Comparison of ENCODE assay signal across 9 mouse cellular contexts in the genomic region with DNA sequence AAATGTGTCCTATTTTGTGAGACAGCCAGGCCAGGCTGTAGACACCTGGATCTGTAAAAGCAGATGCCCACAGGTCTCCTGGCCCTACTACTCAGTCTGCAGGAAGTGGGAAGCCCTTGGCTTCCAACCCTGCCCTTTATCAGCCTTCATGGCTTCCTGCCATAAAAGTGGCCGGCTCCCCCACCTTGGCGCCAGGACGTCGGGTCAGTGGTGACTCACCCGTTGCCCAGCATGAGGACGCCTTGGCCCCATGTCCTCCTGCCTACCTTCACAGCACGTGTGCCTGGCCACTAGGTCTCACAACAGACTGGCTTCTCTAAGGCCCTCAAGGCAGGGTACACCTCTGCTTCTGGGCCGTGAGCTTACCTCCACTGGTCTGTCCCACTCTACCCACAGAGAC. TPM values are rescaled to one million over a fixed set of nuclear protein-coding genes. Genes with fewer than 3 reads are reported as not detected.
A peak's percentile ranks its signal among the peaks of the same experiment; 100 is the strongest.
DNase-seq lines count a peak whose midpoint lies in the region; TF ChIP-seq lines count a peak whose summit lies in the region.
"Had no signal": no experiment of that assay in that cellular context is flagged by ENCODE, and none has a peak within 500 bp of the region (broad histone marks: within the 10 kb centered on the region; RNA-seq: fewer than 3 reads in every experiment).

No protein-coding gene starts in this region.

- peak overlapping the region; percentile 34 for H3K27ac ChIP-seq in small intestine, adult 2 months (ENCODE audit: insufficient read depth, low read depth, low read length)
- H3K27ac ChIP-seq in midbrain, embryonic 10.5 days (replicated peaks): no peak overlapping the region
- no peak overlapping the region for H3K27ac ChIP-seq in thymus, adult 2 months (ENCODE audit: control insufficient read depth, insufficient read depth, low read length)

- 0 out of 2 replicates have a peak, but pooled peaks cover 6% of the 10 kb centered on the region for H3K27me3 ChIP-seq in small intestine, adult 2 months (ENCODE audit: control insufficient read depth, insufficient read depth, low read length)
- peaks cover 18% of the 10 kb centered on the region for H3K27me3 ChIP-seq in midbrain, embryonic 10.5 days (ENCODE audit: low read depth, poor library complexity, severe bottlenecking)
- no peaks in the 10 kb centered on the region for H3K27me3 ChIP-seq in thymus, adult 2 months (ENCODE audit: control insufficient read depth, insufficient read depth, low read length)
- H3K27me3 ChIP-seq: hindbrain, embryonic 15.5 days had no signal

- DNase-seq in right cerebral cortex, postnatal 4 days: peak; percentile 26
- no peak for DNase-seq in right cerebral cortex, adult 18-20 months
- DNase-seq in heart, adult 11 months: peak; percentile 98
- peak; percentile 55 for DNase-seq in kidney, adult 9 months
- no peak for DNase-seq in midbrain, embryonic 10.5 days (ENCODE audit: low spot score)
- DNase-seq in thymus, adult 2 months: no peak
- DNase-seq in thymus, postnatal 0 days (ENCODE audit: low spot score): no peak

- TF ChIP-seq POLR2A in small intestine, adult 2 months (IDR thresholded peaks at IDR 0.05; ENCODE audit: low read depth, low read length): no peak
- TF ChIP-seq POLR2A in thymus, adult 2 months (IDR thresholded peaks at IDR 0.05; ENCODE audit: control insufficient read depth, extremely low read depth, insufficient read depth, low read length, poor library complexity): no peak

- H3K4me1 ChIP-seq in small intestine, adult 2 months (ENCODE audit: control insufficient read depth, insufficient read depth, insufficient read length, low read length): peaks cover 28% of the 10 kb centered on the region
- peaks cover 45% of the 10 kb centered on the region for H3K4me1 ChIP-seq in midbrain, embryonic 10.5 days
- H3K4me1 ChIP-seq in thymus, adult 2 months (replicated peaks; ENCODE audit: control insufficient read depth, insufficient read depth, low read length): peaks cover 29% of the 10 kb centered on the region

- no peak overlapping the region for H3K4me3 ChIP-seq in small intestine, adult 2 months (ENCODE audit: low read depth, low read length)
- H3K4me3 ChIP-seq in midbrain, embryonic 10.5 days: no peak overlapping the region
- H3K4me3 ChIP-seq in thymus, adult 2 months (ENCODE audit: control insufficient read depth, insufficient read depth, low read length): no peak overlapping the region
- H3K4me3 ChIP-seq: hindbrain, embryonic 15.5 days had no signal

- H3K36me3 ChIP-seq in small intestine, adult 2 months (ENCODE audit: control insufficient read depth, insufficient read depth, low read length): no peaks in the 10 kb centered on the region
- H3K36me3 ChIP-seq in midbrain, embryonic 10.5 days: peaks cover 12% of the 10 kb centered on the region
- no peaks in the 10 kb centered on the region for H3K36me3 ChIP-seq in thymus, adult 2 months (ENCODE audit: control insufficient read depth, insufficient read depth, low read length)
- H3K36me3 ChIP-seq: hindbrain, embryonic 15.5 days had no signal

- TF ChIP-seq CTCF in small intestine, adult 2 months (IDR thresholded peaks at IDR 0.05; ENCODE audit: extremely low read depth, insufficient read length, insufficient replicate concordance, low read depth, low read length): no peak
- TF ChIP-seq CTCF in thymus, adult 2 months (IDR thresholded peaks at IDR 0.05; ENCODE audit: borderline replicate concordance, control insufficient read depth, extremely low read depth, insufficient read depth, low read length, poor library complexity): no peak

- H3K9me3 ChIP-seq in midbrain, embryonic 10.5 days (replicated peaks): no peaks in the 10 kb centered on the region
- H3K9me3 ChIP-seq: hindbrain, embryonic 15.5 days had no signal

- 19% methylated on average over 8 of the region's 8 CpGs for WGBS in small intestine, adult 2 months
- 78% methylated on average over 8 of the region's 8 CpGs for WGBS in midbrain, embryonic 10.5 days
- WGBS in thymus, adult 2 months: 25% methylated on average over 8 of the region's 8 CpGs

RNA-seq across cellular contexts. Expression of a gene that starts 10.5 kb away (rescaled TPM):
- polyA plus RNA-seq in small intestine, adult 2 months (2012; rRNA removed): 40.8 and 42.4 TPM in 2 replicates
- 66.4 and 76.4 TPM in 2 replicates for polyA plus RNA-seq in midbrain, embryonic 10.5 days (2016; fragmentation: Nextera tagmentation; extraction: Ambion mirVana)
- polyA plus RNA-seq in thymus, adult 2 months (2012; rRNA removed): 58.8 and 59.6 TPM in 2 replicates
- polyA plus RNA-seq in thymus, postnatal 0 days (2015; fragmentation: Nextera tagmentation; extraction: Ambion mirVana): 93.9 and 98.4 TPM in 2 replicates

RNA-seq across cellular contexts. Expression of a gene that starts 22.9 kb away (rescaled TPM):
- polyA plus RNA-seq in small intestine, adult 2 months (2012; rRNA removed): 6.2 and 9.1 TPM in 2 replicates
- polyA plus RNA-seq in midbrain, embryonic 10.5 days (2016; fragmentation: Nextera tagmentation; extraction: Ambion mirVana): 2.4 and 2.8 TPM in 2 replicates
- polyA plus RNA-seq in thymus, adult 2 months (2012; rRNA removed): 58.7 and 61.5 TPM in 2 replicates
- 8.3 and 10.2 TPM in 2 replicates for polyA plus RNA-seq in thymus, postnatal 0 days (2015; fragmentation: Nextera tagmentation; extraction: Ambion mirVana)

RNA-seq across cellular contexts. Expression of a gene that starts 23.8 kb away (rescaled TPM):
- 116 and 206 TPM in 2 replicates for polyA plus RNA-seq in small intestine, adult 2 months (2012; rRNA removed)
- polyA plus RNA-seq in midbrain, embryonic 10.5 days (2016; fragmentation: Nextera tagmentation; extraction: Ambion mirVana): 20.5 and 22.7 TPM in 2 replicates
- 69.7 and 87.6 TPM in 2 replicates for polyA plus RNA-seq in thymus, adult 2 months (2012; rRNA removed)
- polyA plus RNA-seq in thymus, postnatal 0 days (2015; fragmentation: Nextera tagmentation; extraction: Ambion mirVana): 16.4 and 18.0 TPM in 2 replicates

RNA-seq across cellular contexts. Expression of a gene that starts 48.1 kb away (rescaled TPM):
- 43.7 and 95.6 TPM in 2 replicates for polyA plus RNA-seq in small intestine, adult 2 months (2012; rRNA removed)
- 51.6 and 58.2 TPM in 2 replicates for polyA plus RNA-seq in midbrain, embryonic 10.5 days (2016; fragmentation: Nextera tagmentation; extraction: Ambion mirVana)
- polyA plus RNA-seq in thymus, adult 2 months (2012; rRNA removed): 247 and 304 TPM in 2 replicates
- 70.8 and 89.0 TPM in 2 replicates for polyA plus RNA-seq in thymus, postnatal 0 days (2015; fragmentation: Nextera tagmentation; extraction: Ambion mirVana)

Comparison
In these comparisons a context has a peak if more than half of its experiments do, and no peak if none do; other contexts are left out.
1. DNase-seq: peak in right cerebral cortex, postnatal 4 days (single experiment), heart, adult 11 months (single experiment) and kidney, adult 9 months (single experiment); none in right cerebral cortex, adult 18-20 months (single experiment), midbrain, embryonic 10.5 days (single experiment), thymus, adult 2 months (single experiment) and thymus, postnatal 0 days (single experiment).